In genomic region chr4:111866701-111867100, GRCm38 (mm10) we compare ENCODE assay signal across 24 mouse cellular contexts. TPM values are rescaled to one million over a fixed set of nuclear protein-coding genes. Genes with fewer than 3 reads are reported as not detected.
DNase-seq lines count a peak whose midpoint lies in the region; ATAC-seq lines count a peak whose summit lies in the region.
"Had no signal": no experiment of that assay in that cellular context is flagged by ENCODE, and none has a peak within 500 bp of the region (broad histone marks: within the 10 kb centered on the region; RNA-seq: fewer than 3 reads in every experiment).

No protein-coding gene starts in this region.

- no peaks in the 10 kb centered on the region for H3K27me3 ChIP-seq in forebrain, embryonic 15.5 days
- H3K27me3 ChIP-seq in forebrain, embryonic 10.5 days (ENCODE audit: poor library complexity, severe bottlenecking) = no peaks in the 10 kb centered on the region
- H3K27me3 ChIP-seq in intestine, embryonic 15.5 days (replicated peaks) = no peaks in the 10 kb centered on the region
- H3K27me3 ChIP-seq: CH12.LX; liver, embryonic 13.5 days had no signal

- H3K36me3 ChIP-seq in forebrain, embryonic 15.5 days = no peaks in the 10 kb centered on the region
- no peaks in the 10 kb centered on the region for H3K36me3 ChIP-seq in forebrain, embryonic 10.5 days (replicated peaks)
- H3K36me3 ChIP-seq in intestine, embryonic 15.5 days = no peaks in the 10 kb centered on the region
- H3K36me3 ChIP-seq: liver, embryonic 13.5 days had no signal

- H3K4me1 ChIP-seq in forebrain, embryonic 15.5 days = no peaks in the 10 kb centered on the region
- H3K4me1 ChIP-seq in forebrain, embryonic 10.5 days = no peaks in the 10 kb centered on the region
- H3K4me1 ChIP-seq in intestine, embryonic 15.5 days (replicated peaks) = no peaks in the 10 kb centered on the region
- H3K4me1 ChIP-seq: liver, embryonic 13.5 days had no signal

- no peaks in the 10 kb centered on the region for H3K9me3 ChIP-seq in forebrain, embryonic 15.5 days
- no peaks in the 10 kb centered on the region for H3K9me3 ChIP-seq in forebrain, embryonic 10.5 days
- H3K9me3 ChIP-seq in intestine, embryonic 15.5 days = no peaks in the 10 kb centered on the region
- H3K9me3 ChIP-seq: liver, embryonic 13.5 days had no signal

- 79% methylated on average over 5 of the region's 5 CpGs for WGBS in forebrain, embryonic 15.5 days
- WGBS in forebrain, embryonic 10.5 days = 88% methylated on average over 5 of the region's 5 CpGs
- 78% methylated on average over 5 of the region's 5 CpGs for WGBS in intestine, embryonic 15.5 days

- peak; percentile 72; the same call in 1 of the 2 replicates for ATAC-seq in forebrain, embryonic 15.5 days (replicated peaks)
- no peak for ATAC-seq in intestine, embryonic 15.5 days
- no peak for ATAC-seq in megakaryocyte progenitor cell, adult 5-6 weeks (replicated peaks; ENCODE audit: poor library complexity)

- no peak overlapping the region for H3K27ac ChIP-seq in forebrain, embryonic 15.5 days (replicated peaks)
- no peak overlapping the region for H3K27ac ChIP-seq in forebrain, embryonic 10.5 days
- no peak overlapping the region for H3K27ac ChIP-seq in intestine, embryonic 15.5 days
- H3K27ac ChIP-seq: liver, embryonic 13.5 days had no signal

- no peak overlapping the region for H3K4me2 ChIP-seq in forebrain, embryonic 15.5 days (replicated peaks)
- no peak overlapping the region for H3K4me2 ChIP-seq in intestine, embryonic 15.5 days (replicated peaks)
- H3K4me2 ChIP-seq: liver, embryonic 13.5 days had no signal

- DNase-seq in forebrain, embryonic 10.5 days (ENCODE audit: extremely low spot score, low spot score) = no peak
- peak; percentile 82 for DNase-seq in brain, adult 2 months (ENCODE audit: low read depth, low spot score)
- DNase-seq in frontal cortex, adult 2 months (ENCODE audit: extremely low spot score in 1 of 2, low spot score in 1 of 2) = peak; percentile 24 to 44
- DNase-seq in layer of hippocampus, postnatal 36 days = peak; percentile 38 to 58
- no peak for DNase-seq in urinary bladder, postnatal 14 days (ENCODE audit: low spot score)
- DNase-seq: adrenal gland, adult 2 months; cerebellum, adult 11-12 months; cerebellum, postnatal 36 days; heart, adult 11 months; kidney, adult 9 months; kidney, postnatal 4 days; liver, embryonic 13.5 days; midbrain, embryonic 14.5 days; thymus, postnatal 4 days had no signal

- H3K4me3 ChIP-seq in forebrain, embryonic 15.5 days = no peak overlapping the region
- no peak overlapping the region for H3K4me3 ChIP-seq in forebrain, embryonic 10.5 days
- no peak overlapping the region for H3K4me3 ChIP-seq in intestine, embryonic 15.5 days (replicated peaks)
- H3K4me3 ChIP-seq: liver, embryonic 13.5 days had no signal

- H3K9ac ChIP-seq in forebrain, embryonic 15.5 days (replicated peaks) = no peak overlapping the region
- H3K9ac ChIP-seq in intestine, embryonic 15.5 days = no peak overlapping the region
- H3K9ac ChIP-seq: liver, embryonic 13.5 days had no signal

RNA-seq across cellular contexts. Expression of gene Slc5a9, which starts 36.0 kb away (rescaled TPM):
- not detected in 2 replicates for polyA plus RNA-seq in forebrain, embryonic 15.5 days (2015; fragmentation: Nextera tagmentation; extraction: Ambion mirVana)
- 0.05 TPM in 1 of 2 replicates, not detected in the other for polyA plus RNA-seq in forebrain, embryonic 10.5 days (2016; fragmentation: Nextera tagmentation; extraction: Ambion mirVana)
- 0.13 TPM in 1 of 2 replicates, not detected in the other for polyA plus RNA-seq in frontal cortex, adult 2 months (2012; rRNA removed)
- not detected for total RNA-seq in layer of hippocampus, postnatal 36 days (2021)
- 1.3 and 2.4 TPM in 2 replicates for polyA plus RNA-seq in intestine, embryonic 15.5 days (2015; fragmentation: Nextera tagmentation; extraction: Ambion mirVana)
- total RNA-seq in megakaryocyte progenitor cell, adult 5-6 weeks (2015) = not detected in 2 replicates
- not detected in 2 replicates for total RNA-seq in megakaryocyte progenitor cell, adult 5-6 weeks (2017)
- total RNA-seq: adrenal gland, adult 2 months; gastrocnemius, adult 8-10 months; hematopoietic stem cell, adult 5-6 weeks; megakaryocyte, adult 5-6 weeks had no signal
- polyA plus RNA-seq: adrenal gland, adult 2 months; liver, embryonic 13.5 days; midbrain, embryonic 14.5 days had no signal

RNA-seq across cellular contexts. Expression of gene Skint8, which starts 52.5 kb away (rescaled TPM):
- polyA plus RNA-seq in forebrain, embryonic 15.5 days (2015; fragmentation: Nextera tagmentation; extraction: Ambion mirVana) = not detected in 2 replicates
- not detected in 2 replicates for polyA plus RNA-seq in forebrain, embryonic 10.5 days (2016; fragmentation: Nextera tagmentation; extraction: Ambion mirVana)
- not detected in 2 replicates for polyA plus RNA-seq in frontal cortex, adult 2 months (2012; rRNA removed)
- total RNA-seq in layer of hippocampus, postnatal 36 days (2021) = not detected
- not detected in 2 replicates for polyA plus RNA-seq in intestine, embryonic 15.5 days (2015; fragmentation: Nextera tagmentation; extraction: Ambion mirVana)
- not detected in 2 replicates for total RNA-seq in megakaryocyte progenitor cell, adult 5-6 weeks (2015)
- not detected in 2 replicates for total RNA-seq in megakaryocyte progenitor cell, adult 5-6 weeks (2017)
- total RNA-seq: adrenal gland, adult 2 months; CH12.LX; gastrocnemius, adult 8-10 months; hematopoietic stem cell, adult 5-6 weeks; megakaryocyte, adult 5-6 weeks had no signal
- polyA plus RNA-seq: adrenal gland, adult 2 months; heart, embryonic 14.5 days; limb, embryonic 11.5 days; liver, embryonic 13.5 days; lung, embryonic 16.5 days; midbrain, embryonic 14.5 days had no signal

Comparison
In these comparisons a context has a peak if more than half of its experiments do, and no peak if none do; other contexts are left out.
1. DNase-seq: peak in brain, adult 2 months (single experiment), frontal cortex, adult 2 months (2 of 2) and layer of hippocampus, postnatal 36 days (2 of 2); none in forebrain, embryonic 10.5 days (single experiment) and urinary bladder, postnatal 14 days (single experiment).